Mouse (Mus musculus): ENCODE measurements at regions not wholly inside any gene's neighbourhood (a gene's known extent, or its start where the extent isn't known, plus 50 kb on each side); places are given as distances from the start of the nearest gene placed in this dataset.

DNA sequence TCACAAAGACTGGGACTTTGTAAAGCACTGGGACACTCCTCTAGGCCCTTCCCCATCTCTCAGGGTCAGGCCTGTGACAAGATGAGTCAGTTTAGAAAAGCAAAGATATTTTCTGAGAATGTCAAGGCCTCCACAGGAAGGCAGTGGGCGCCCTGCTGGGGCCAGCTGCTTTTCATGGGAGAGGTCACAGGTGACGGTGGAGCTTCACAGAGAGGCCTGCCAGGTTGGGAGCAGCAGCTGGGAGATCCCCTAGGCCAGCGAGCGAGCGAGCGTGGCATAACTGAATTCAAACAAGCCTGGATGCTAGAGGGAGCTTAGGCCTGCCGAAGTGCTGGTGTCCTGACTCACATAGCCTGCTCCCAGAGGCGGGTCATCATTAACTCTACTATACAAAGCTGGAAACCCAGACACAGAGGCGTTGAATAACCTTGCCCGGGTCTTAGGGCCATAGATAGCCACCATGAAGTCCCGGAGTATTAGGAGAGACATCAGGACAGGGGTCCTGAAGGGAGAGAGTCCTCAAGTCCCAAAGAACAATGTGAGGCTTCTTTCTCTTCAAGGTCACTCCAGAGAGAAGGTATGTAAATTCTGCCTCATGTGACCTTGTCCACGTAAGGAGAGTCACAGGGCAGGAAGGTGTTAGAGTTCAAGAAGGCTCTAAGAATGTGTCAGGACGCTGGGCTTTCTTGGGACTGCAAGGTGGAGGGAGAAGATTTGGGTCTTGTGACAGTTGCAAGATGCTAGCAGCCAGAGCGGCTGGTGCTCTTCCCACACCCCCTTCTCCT is 174.3 kb upstream of the Sulf2 start:
- WGBS: 63% methylated on average over 14 of the region's 14 CpGs
- Histone ChIP-seq H3K36me3 (ENCODE audit: insufficient read depth, low read length) (no peaks in the 10 kb centered on the region), H3K9me3 (ENCODE audit: low read length) (no peaks in the 10 kb centered on the region), H3K9ac (replicated peaks; ENCODE audit: low read length) (no peak overlapping the region), H3K4me2 (ENCODE audit: low read depth, low read length) (no peak overlapping the region), H3K27me3 (ENCODE audit: insufficient read depth, low read length) (no peaks in the 10 kb centered on the region), H3K27ac (no peak overlapping the region), H3K4me1 (ENCODE audit: insufficient read depth, low read length) (no peaks in the 10 kb centered on the region; the same call in 1 of the 2 replicates), H3K4me3 (ENCODE audit: low read length) (no peak overlapping the region)
- ATAC-seq (no peak), DNase-seq (ENCODE audit: low spot score) (no peak)
- no peak for TF ChIP-seq CTCF (IDR thresholded peaks at IDR 0.05; ENCODE audit: low read depth)

DNA sequence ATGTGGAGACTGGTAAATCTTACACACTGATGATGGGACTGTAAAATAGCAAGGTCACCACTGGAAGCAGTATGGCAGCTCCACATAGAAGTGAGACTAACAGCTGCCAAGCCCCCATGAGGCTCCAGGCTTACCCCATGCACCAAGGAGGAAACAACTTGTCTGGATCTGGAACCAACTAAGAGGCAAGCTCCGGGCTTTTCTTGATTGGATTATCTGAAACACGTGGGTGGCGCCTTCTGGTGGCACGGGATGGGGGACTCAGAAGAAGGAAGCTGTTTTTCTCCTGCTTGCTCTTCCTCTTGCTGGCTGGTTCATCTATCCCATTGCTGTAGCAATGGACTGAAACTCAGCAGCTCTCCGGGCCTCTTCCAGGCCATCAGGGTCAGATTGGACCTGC is 171.5 kb upstream of the Sulf2 start:
- DNase-seq (ENCODE audit: low spot score) (no peak), ATAC-seq (no peak)
- H3K27me3 ChIP-seq (ENCODE audit: insufficient read depth, low read length): no peaks in the 10 kb centered on the region
- 80% methylated on average over 5 of the region's 5 CpGs for WGBS
- TF ChIP-seq CTCF (IDR thresholded peaks at IDR 0.05; ENCODE audit: low read depth): no peak
- no peak overlapping the region for H3K9ac ChIP-seq (replicated peaks; ENCODE audit: low read length)
- H3K4me2 ChIP-seq (ENCODE audit: low read depth, low read length): no peak overlapping the region
- H3K4me3 ChIP-seq (ENCODE audit: low read length): no peak overlapping the region
- no peak overlapping the region for H3K27ac ChIP-seq
- H3K9me3 ChIP-seq (ENCODE audit: low read length): no peaks in the 10 kb centered on the region
- peaks cover 5% of the 10 kb centered on the region for H3K4me1 ChIP-seq (ENCODE audit: insufficient read depth, low read length)
- no peaks in the 10 kb centered on the region for H3K36me3 ChIP-seq (ENCODE audit: insufficient read depth, low read length)

DNA sequence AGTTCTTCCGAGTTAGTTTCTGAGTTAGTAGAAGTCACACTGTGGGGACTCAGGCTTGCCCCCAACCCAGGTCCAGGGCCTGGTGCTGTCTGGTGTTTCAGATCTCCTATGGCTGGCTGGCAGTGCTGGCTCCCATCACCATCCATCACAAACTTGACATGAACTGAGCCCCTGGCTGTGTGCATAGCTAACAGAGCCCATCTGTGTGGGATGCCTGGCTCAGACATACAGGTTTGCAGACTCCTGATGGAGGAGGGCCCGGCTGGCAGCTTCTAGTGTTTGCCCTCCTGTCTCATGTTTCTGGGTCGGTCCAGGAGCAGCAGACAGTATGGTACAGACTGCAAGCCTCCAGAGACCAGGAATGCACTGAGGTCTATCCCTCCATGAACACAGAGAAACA is 169.5 kb upstream of the Sulf2 start:
- Histone ChIP-seq H3K4me3 (ENCODE audit: low read length) (no peak overlapping the region), H3K4me1 (ENCODE audit: insufficient read depth, low read length) (peaks cover 5% of the 10 kb centered on the region), H3K9me3 (ENCODE audit: low read length) (no peaks in the 10 kb centered on the region), H3K27ac (no peak overlapping the region), H3K36me3 (ENCODE audit: insufficient read depth, low read length) (no peaks in the 10 kb centered on the region), H3K27me3 (ENCODE audit: insufficient read depth, low read length) (no peaks in the 10 kb centered on the region), H3K4me2 (ENCODE audit: low read depth, low read length) (no peak overlapping the region), H3K9ac (replicated peaks; ENCODE audit: low read length) (no peak overlapping the region)
- 44% methylated on average over 3 of the region's 3 CpGs for WGBS
- DNase-seq (ENCODE audit: low spot score) (no peak), ATAC-seq (no peak)
- no peak for TF ChIP-seq CTCF (IDR thresholded peaks at IDR 0.05; ENCODE audit: low read depth)

DNA sequence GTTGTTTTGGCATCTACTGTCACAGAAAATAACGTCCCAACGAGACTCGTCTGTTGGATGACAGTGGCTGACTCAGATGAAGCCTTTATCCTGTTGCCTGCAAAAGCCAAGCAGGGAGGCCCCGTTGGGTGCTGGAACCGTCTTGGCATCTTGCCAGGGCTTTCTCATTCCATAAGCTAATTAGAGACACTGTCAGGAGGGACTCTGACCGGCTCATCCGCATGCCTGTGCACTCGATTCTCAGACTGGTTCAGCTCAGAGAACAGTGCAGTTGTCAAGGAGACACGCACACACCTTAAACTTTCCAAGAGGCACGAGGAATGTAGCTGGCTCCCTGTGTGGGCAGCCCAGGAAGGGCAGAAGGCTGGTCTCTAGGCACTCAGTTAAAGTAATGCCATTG is 169.0 kb upstream of the Sulf2 start:
- no peaks in the 10 kb centered on the region for H3K36me3 ChIP-seq (ENCODE audit: insufficient read depth, low read length)
- peaks cover 5% of the 10 kb centered on the region for H3K4me1 ChIP-seq (ENCODE audit: insufficient read depth, low read length)
- H3K4me3 ChIP-seq (ENCODE audit: low read length): no peak overlapping the region
- H3K9ac ChIP-seq (replicated peaks; ENCODE audit: low read length): no peak overlapping the region
- no peaks in the 10 kb centered on the region for H3K9me3 ChIP-seq (ENCODE audit: low read length)
- TF ChIP-seq CTCF (IDR thresholded peaks at IDR 0.05; ENCODE audit: low read depth): no peak
- H3K27me3 ChIP-seq (ENCODE audit: insufficient read depth, low read length): no peaks in the 10 kb centered on the region
- WGBS: 14% methylated on average over 10 of the region's 10 CpGs
- H3K4me2 ChIP-seq (ENCODE audit: low read depth, low read length): no peak overlapping the region
- no peak overlapping the region for H3K27ac ChIP-seq
- ATAC-seq (peak; percentile 63), DNase-seq (ENCODE audit: low spot score) (peak; percentile 79)

DNA sequence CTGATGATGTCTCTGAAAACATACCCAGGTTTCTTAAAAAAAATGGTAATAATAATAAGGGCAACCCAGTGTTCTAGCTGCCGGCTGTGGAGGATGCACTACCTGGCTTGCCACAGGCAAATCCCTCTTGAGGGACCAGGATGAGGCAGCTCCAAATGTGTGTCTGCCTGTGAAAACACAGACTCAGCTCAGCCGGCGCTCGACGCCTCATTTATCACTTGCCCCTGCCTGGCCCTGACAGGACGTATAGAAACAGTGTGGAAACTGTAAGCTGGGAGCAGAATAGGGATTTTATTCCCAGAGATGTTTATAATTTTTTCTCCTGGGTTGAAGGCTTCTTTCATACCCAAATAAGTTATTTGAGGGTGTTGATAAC is 167.2 kb upstream of the Sulf2 start:
- H3K27ac ChIP-seq: no peak overlapping the region
- H3K4me1 ChIP-seq (ENCODE audit: insufficient read depth, low read length): peaks cover 5% of the 10 kb centered on the region
- H3K4me3 ChIP-seq (ENCODE audit: low read length): no peak overlapping the region
- WGBS: 56% methylated on average over 6 of the region's 6 CpGs
- H3K27me3 ChIP-seq (ENCODE audit: insufficient read depth, low read length): no peaks in the 10 kb centered on the region
- no peak overlapping the region for H3K9ac ChIP-seq (replicated peaks; ENCODE audit: low read length)
- DNase-seq (ENCODE audit: low spot score) (no peak), ATAC-seq (no peak)
- TF ChIP-seq CTCF (IDR thresholded peaks at IDR 0.05; ENCODE audit: low read depth): no peak
- H3K4me2 ChIP-seq (ENCODE audit: low read depth, low read length): no peak overlapping the region
- H3K36me3 ChIP-seq (ENCODE audit: insufficient read depth, low read length): no peaks in the 10 kb centered on the region
- no peaks in the 10 kb centered on the region for H3K9me3 ChIP-seq (ENCODE audit: low read length)

DNA sequence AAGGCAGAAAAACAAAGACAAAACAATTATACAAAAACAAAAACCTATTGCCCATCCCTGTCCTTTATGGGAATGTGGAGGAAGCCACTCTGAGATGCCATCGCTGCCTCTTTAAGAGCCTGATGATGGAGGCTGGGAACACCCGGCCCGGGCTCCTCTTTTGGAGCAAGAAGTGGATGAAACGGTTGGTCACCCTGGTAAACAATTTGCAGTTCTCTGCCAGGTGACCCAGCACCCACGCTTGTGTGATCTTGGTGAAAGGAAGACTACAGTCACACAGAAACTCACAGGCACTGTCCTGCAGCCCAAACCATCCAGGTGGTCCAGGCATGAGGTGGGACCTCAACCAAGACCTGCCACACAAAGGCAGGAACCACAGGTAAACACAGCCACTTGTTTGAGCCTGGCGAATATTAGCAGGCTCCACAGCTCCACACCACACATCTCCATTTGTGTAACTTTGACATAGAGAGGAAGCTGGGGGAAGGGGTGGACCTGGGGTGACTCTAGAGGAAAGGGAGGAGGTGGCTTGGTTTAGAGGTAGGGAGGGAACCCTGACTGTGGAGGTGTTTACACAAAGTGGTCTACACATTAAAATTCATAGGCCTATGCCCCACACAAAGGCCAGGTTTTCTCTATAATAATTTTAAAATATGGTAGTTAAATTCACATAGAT is 166.7 kb upstream of the Sulf2 start:
- no peaks in the 10 kb centered on the region for H3K9me3 ChIP-seq (ENCODE audit: low read length)
- no peak for TF ChIP-seq CTCF (IDR thresholded peaks at IDR 0.05; ENCODE audit: low read depth)
- H3K27ac ChIP-seq: no peak overlapping the region
- ATAC-seq (no peak), DNase-seq (ENCODE audit: low spot score) (no peak)
- 70% methylated on average over 6 of the region's 6 CpGs for WGBS
- H3K36me3 ChIP-seq (ENCODE audit: insufficient read depth, low read length): no peaks in the 10 kb centered on the region
- H3K4me1 ChIP-seq (ENCODE audit: insufficient read depth, low read length): peaks cover 5% of the 10 kb centered on the region
- no peak overlapping the region for H3K4me2 ChIP-seq (ENCODE audit: low read depth, low read length)
- no peaks in the 10 kb centered on the region for H3K27me3 ChIP-seq (ENCODE audit: insufficient read depth, low read length)
- H3K9ac ChIP-seq (replicated peaks; ENCODE audit: low read length): no peak overlapping the region
- no peak overlapping the region for H3K4me3 ChIP-seq (ENCODE audit: low read length)

DNA sequence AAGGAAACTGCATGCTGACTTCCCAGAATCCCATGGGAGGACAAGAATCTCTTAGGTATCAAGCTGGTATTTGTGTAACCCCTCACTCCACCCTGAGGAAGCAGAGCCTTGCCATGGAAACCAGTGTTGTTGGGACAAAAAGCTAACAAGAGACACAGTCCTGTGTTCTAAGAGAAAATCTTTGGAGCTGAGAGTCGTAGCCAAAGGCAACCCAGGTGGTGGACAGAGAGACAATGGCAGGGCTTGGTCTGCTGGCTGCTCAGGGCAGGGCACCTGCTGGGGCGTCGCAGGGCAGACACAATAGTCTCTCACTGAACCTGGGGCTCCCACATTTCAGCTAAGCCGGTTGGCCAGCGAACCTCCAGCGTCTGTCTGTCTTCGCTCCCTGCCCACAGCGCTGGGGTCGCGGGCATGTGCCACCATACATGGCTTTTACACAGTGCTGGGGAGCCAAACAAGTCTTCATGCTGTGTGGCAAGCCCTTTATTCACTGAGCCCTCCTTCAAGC is 161.0 kb upstream of the Sulf2 start:
- 14% methylated on average over 10 of the region's 10 CpGs for WGBS
- ATAC-seq (peak; percentile 63; the same call in 1 of the 2 replicates), DNase-seq (ENCODE audit: low spot score) (peak; percentile 54)
- no peaks in the 10 kb centered on the region for H3K36me3 ChIP-seq (ENCODE audit: insufficient read depth, low read length)
- H3K9ac ChIP-seq (replicated peaks; ENCODE audit: low read length): no peak overlapping the region
- no peak overlapping the region for H3K4me3 ChIP-seq (ENCODE audit: low read length)
- H3K27me3 ChIP-seq (ENCODE audit: insufficient read depth, low read length): no peaks in the 10 kb centered on the region
- H3K27ac ChIP-seq: no peak overlapping the region
- H3K9me3 ChIP-seq (ENCODE audit: low read length): no peaks in the 10 kb centered on the region
- no peak for TF ChIP-seq CTCF (IDR thresholded peaks at IDR 0.05; ENCODE audit: low read depth)
- no peaks in the 10 kb centered on the region for H3K4me1 ChIP-seq (ENCODE audit: insufficient read depth, low read length)
- no peak overlapping the region for H3K4me2 ChIP-seq (ENCODE audit: low read depth, low read length)
